Mouse (Mus musculus): ENCODE data around the gene Trpm6.

DNA sequence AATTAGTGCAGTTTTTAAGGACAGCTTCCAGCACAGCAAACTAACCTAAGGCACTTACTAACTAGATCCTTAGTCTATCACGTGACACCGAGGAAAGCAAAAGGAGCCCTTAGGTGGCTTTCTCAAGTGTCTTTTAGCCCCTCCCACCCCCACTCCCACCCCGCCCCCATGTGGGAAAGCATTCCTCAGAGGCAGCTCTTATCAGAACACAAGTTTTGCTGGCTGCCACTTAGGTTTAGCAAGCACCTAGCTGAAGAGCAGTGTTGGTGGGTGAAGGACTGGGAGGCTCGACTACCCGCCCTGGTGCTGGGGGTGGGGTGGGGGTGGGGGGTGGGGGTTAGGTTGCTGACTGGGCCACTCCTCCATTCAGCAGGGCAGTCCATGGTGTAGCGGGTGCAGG lies 8.5 kb downstream of the Trpm6 start:
- no peak for TF ChIP-seq CHD2 (IDR thresholded peaks at IDR 0.05; ENCODE audit: low read depth, low read length)
- no peak for TF ChIP-seq ZNF384 (IDR thresholded peaks at IDR 0.05; ENCODE audit: low read depth, low read length)
- no peak for TF ChIP-seq ZC3H11A (IDR thresholded peaks at IDR 0.05; ENCODE audit: borderline replicate concordance, low read depth, low read length)
- TF ChIP-seq HCFC1 (IDR thresholded peaks at IDR 0.05; ENCODE audit: borderline replicate concordance, insufficient read depth, low read length) = no peak
- TF ChIP-seq MAFK (IDR thresholded peaks at IDR 0.05; ENCODE audit: insufficient read depth, low read depth, low read length) = no peak

Measured in ES-E14 (cell line).